Mouse (Mus musculus): Measurements from ENCODE around the gene Gjc2. TPM values are rescaled to one million over a fixed set of nuclear protein-coding genes. Genes with fewer than 3 reads are reported as not detected.

The Gjc2 gene
- polyA plus RNA-seq, 1 experiment from 2014 or later, result 0.52 TPM

DNA sequence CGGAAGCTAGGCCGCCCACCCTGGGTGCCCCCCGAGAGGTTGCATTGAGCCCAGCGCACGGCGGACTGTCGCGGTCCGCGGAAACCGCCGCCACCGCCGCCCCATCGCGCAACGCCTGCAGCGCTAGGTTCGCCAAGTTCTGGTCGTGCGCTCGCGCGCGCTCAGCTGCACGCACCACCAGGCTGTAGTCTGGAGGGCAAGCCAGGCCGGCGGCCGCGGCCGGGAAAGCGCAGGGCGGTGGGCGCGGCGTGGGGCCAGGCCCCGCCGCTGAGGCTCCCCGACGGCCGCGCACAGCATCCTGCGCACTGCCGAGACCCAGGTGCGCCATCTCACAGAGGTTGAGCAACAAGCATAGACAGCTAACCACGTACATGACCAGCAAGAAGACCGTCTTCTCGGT, 6.5 kb downstream of the Gjc2 start:
- WGBS, result 4% methylated on average over 48 of the region's 48 CpGs

DNA sequence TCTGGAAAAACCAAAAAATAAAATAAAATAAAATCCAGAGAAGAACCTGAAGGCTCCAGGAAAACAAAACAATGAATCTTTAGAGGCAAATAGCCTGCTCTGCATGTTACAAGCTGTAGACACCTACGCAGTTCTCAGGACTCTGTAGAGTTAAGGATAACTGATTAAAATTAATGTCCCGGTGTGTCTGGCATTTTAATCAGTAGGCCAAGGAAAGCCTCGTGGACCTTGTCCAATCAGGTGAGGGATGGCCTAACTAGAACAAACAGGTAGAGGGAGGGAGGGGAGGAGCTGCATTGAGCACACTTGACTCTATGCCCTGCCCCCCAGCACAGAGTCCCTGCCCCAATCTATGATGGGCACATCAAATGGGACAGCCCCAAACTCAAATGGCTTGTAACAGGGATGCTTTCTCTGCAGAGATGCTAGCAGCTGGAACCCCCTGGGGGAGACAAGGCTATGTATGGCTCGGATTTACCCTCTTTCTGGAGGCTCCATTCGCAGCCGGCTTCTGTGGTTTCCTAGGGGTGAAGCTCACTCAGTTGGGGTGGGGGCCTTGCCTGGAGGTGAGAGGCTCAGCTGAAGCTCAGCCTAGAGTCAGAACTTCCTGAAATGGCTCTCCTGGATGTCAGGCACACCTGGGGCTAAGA, 8.7 kb downstream of the Gjc2 start:
- Histone ChIP-seq H3K27me3 (peaks cover 65% of the 10 kb centered on the region), H3K9ac (no peak overlapping the region), H3K4me3 (replicated peaks) (no peak overlapping the region), H3K4me2 (replicated peaks) (no peak overlapping the region), H3K27ac (replicated peaks) (no peak overlapping the region), H3K4me1 (peaks cover 7% of the 10 kb centered on the region; the same call in 1 of the 2 replicates), H3K9me3 (replicated peaks) (no peaks in the 10 kb centered on the region), H3K36me3 (no peaks in the 10 kb centered on the region)
- ATAC-seq (ENCODE audit: insufficient number of reproducible peaks, low FRiP score, low TSS enrichment, low read depth), result no peak
- 46% methylated on average over 6 of the region's 6 CpGs for WGBS

More for the DNA sequence above, 6.5 kb downstream of the Gjc2 start:
- Histone ChIP-seq H3K4me2 (replicated peaks) (peak overlapping the region; percentile 28), H3K9ac (no peak overlapping the region), H3K4me1 (peaks cover 7% of the 10 kb centered on the region; the same call in 1 of the 2 replicates), H3K27ac (replicated peaks) (no peak overlapping the region), H3K36me3 (no peaks in the 10 kb centered on the region), H3K9me3 (replicated peaks) (no peaks in the 10 kb centered on the region), H3K4me3 (replicated peaks) (peak overlapping the region; percentile 27), H3K27me3 (peaks cover 71% of the 10 kb centered on the region)
- no peak for ATAC-seq (ENCODE audit: insufficient number of reproducible peaks, low FRiP score, low TSS enrichment, low read depth)

DNA sequence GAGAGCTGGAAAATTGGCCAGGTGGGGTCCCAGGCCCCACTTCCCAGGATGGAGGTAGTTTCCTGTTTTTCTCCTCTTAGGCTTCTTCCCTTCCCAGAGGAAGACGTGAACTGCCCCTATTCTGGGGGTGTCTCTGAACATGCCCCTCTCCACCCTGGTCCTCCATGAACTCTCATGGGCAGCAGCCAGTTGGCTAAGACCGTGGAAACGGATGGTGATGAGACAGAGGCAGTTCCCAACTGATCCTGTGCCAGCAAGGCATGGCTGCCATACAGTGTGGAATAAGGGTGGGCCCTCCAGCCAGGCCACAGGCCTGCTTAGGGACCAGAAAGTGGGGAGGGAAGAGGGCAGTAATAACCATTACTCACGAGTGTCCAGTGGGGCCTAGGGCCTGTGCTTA, 12.5 kb downstream of the Gjc2 start:
- Histone ChIP-seq H3K9ac (no peak overlapping the region), H3K4me3 (replicated peaks) (no peak overlapping the region), H3K9me3 (replicated peaks) (no peaks in the 10 kb centered on the region), H3K27ac (replicated peaks) (no peak overlapping the region), H3K4me2 (replicated peaks) (no peak overlapping the region), H3K36me3 (no peaks in the 10 kb centered on the region), H3K27me3 (peaks cover 28% of the 10 kb centered on the region), H3K4me1 (no peaks in the 10 kb centered on the region)
- WGBS, result 75% methylated on average over 4 of the region's 4 CpGs
- peak; percentile 11; the same call in 1 of the 2 replicates for ATAC-seq (ENCODE audit: insufficient number of reproducible peaks, low FRiP score, low TSS enrichment, low read depth)

DNA sequence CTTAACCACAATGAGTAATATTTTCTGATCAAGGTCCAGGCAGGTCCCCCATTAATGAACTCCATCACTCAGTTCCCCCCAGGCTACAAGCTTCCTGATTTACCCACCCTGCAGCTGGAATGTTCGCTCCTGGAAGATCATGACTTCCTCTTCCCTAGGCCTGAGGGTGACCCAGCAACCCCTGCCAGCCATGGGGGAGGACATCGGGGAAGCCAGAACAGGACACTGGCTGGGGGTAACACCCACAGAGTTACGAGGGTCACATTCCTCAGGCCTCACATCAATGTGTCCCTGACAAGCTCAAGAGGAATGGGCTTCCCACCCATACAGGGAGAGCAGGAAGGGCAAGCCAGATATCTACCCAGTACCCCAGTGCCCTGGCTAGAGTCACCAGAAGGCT, 13.2 kb downstream of the Gjc2 start:
- Histone ChIP-seq H3K9me3 (replicated peaks) (no peaks in the 10 kb centered on the region), H3K9ac (no peak overlapping the region), H3K4me2 (replicated peaks) (no peak overlapping the region), H3K4me3 (replicated peaks) (no peak overlapping the region), H3K27ac (replicated peaks) (no peak overlapping the region), H3K4me1 (no peaks in the 10 kb centered on the region), H3K36me3 (no peaks in the 10 kb centered on the region), H3K27me3 (peaks cover 20% of the 10 kb centered on the region)
- ATAC-seq (ENCODE audit: insufficient number of reproducible peaks, low FRiP score, low TSS enrichment, low read depth), result no peak
- 48% methylated on average over 3 of the region's 3 CpGs for WGBS

DNA sequence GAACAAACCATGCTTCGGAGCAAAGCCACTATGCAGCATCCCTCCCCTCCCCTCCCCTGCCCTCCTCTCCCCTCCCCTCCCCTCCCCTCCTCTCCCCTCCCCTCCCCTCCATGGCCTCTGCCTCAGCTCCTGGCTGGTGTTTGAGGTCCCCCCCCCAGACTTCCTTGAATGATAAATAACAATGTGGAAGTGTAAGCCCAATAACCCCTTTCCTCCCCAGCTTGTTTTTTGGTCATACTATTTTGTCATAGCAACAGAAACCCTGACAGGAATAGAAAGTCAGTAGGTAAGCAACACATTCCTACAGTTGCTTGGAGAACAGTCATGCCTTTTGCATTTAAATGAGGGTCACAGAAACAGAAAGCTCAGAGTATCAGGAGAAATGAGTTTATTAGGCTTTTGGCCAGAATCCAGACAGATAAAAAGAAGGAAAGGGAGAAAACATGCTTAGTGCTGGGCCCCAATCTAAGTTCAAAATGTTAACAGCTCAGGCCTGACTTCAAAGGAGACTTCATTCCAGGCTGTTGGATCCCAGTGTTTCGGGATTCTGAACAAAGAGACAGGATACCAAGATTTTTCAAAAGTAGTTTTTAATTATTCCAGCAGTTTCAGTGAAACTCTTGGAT, 17.3 kb downstream of the Gjc2 start:
- Histone ChIP-seq H3K4me2 (replicated peaks) (no peak overlapping the region), H3K9me3 (replicated peaks) (no peaks in the 10 kb centered on the region), H3K27me3 (no peaks in the 10 kb centered on the region), H3K4me1 (peaks cover 17% of the 10 kb centered on the region), H3K36me3 (no peaks in the 10 kb centered on the region), H3K27ac (replicated peaks) (no peak overlapping the region), H3K9ac (no peak overlapping the region), H3K4me3 (replicated peaks) (no peak overlapping the region)
- ATAC-seq (ENCODE audit: insufficient number of reproducible peaks, low FRiP score, low TSS enrichment, low read depth), result no peak
- WGBS, result 52% methylated on average over 2 of the region's 2 CpGs

DNA sequence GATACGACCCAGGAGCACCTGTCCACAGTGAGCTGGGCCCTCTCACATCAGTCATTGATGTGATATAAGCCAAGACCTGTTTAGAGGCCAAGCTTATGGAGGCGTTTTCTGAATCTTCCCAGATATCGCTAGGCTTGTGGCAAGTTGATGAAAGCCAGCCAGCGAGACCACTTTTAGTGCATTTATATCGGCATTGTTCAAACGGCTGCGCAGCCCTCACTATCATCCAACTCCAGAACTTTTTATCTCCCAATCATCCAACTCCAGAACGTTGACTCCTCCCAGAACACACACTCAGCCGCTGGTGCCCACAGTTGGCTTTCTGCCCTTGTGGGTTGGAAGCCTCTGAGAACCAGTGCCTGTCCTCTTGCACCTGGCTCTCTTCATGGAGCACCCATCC, 18.6 kb downstream of the Gjc2 start:
- WGBS, result 84% methylated on average over 9 of the region's 9 CpGs
- H3K4me3 ChIP-seq (replicated peaks), result peak overlapping the region; percentile 90; the same call in 1 of the 2 replicates
- H3K4me2 ChIP-seq (replicated peaks), result peak overlapping the region; percentile 67; the same call in 1 of the 2 replicates
- H3K36me3 ChIP-seq, result no peaks in the 10 kb centered on the region
- no peaks in the 10 kb centered on the region for H3K9me3 ChIP-seq (replicated peaks)
- H3K27ac ChIP-seq (replicated peaks), result no peak overlapping the region
- no peak overlapping the region for H3K9ac ChIP-seq
- H3K27me3 ChIP-seq, result no peaks in the 10 kb centered on the region
- no peak for ATAC-seq (ENCODE audit: insufficient number of reproducible peaks, low FRiP score, low TSS enrichment, low read depth)
- H3K4me1 ChIP-seq, result peaks cover 17% of the 10 kb centered on the region

DNA sequence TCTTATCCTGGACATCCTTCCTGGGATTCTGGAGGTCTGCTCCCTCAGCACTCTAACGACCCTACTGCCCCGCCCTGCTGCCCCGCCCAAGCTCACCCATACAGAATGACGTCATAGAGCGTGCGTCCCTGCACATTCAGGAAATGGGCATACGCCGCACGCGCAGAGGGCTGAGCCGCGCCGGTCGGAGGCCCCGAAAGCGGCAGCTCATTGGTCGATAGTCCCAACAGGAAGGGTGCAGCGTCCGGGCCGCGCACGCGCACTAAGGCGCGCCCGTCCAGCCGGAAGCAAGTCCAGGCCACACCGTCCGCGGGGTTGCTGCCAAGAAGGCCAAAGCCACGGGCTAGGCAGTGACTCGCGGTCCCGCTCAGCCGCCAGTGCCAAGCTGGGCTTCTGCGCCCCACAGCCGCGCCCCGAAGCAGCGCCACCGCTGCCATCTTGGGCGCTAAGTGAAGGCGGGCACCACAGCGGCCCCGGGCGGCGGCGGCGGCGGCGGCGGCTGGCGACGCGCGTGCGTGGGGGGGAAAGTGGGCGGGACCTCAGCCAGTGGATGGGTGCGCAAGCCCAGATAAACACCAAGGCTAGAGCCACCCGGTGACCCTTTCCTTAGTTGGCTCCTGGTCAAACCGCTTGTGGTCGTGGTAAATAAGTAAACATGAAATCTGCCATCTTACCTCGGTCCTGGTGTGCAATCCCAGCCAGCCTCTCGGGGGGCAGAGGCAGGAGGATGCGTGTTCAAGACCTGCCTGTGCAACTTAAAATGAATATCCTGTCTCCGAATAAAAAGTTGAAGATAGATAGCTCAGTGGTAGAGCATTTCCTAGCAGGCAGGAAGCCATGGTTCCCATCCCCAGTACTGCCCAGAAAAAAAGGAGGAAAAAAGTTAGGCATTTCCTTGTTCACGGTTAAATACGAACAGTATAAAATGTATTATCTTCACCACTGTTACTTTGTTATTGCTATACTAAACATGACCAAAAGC, 19.5 kb downstream of the Gjc2 start, which contains the start of gene Iba57:
Gene Iba57 (minus strand): TSS at position 485 of the 982 bp plus-strand sequence.
- WGBS, result 3% methylated on average over 54 of the region's 68 CpGs

DNA sequence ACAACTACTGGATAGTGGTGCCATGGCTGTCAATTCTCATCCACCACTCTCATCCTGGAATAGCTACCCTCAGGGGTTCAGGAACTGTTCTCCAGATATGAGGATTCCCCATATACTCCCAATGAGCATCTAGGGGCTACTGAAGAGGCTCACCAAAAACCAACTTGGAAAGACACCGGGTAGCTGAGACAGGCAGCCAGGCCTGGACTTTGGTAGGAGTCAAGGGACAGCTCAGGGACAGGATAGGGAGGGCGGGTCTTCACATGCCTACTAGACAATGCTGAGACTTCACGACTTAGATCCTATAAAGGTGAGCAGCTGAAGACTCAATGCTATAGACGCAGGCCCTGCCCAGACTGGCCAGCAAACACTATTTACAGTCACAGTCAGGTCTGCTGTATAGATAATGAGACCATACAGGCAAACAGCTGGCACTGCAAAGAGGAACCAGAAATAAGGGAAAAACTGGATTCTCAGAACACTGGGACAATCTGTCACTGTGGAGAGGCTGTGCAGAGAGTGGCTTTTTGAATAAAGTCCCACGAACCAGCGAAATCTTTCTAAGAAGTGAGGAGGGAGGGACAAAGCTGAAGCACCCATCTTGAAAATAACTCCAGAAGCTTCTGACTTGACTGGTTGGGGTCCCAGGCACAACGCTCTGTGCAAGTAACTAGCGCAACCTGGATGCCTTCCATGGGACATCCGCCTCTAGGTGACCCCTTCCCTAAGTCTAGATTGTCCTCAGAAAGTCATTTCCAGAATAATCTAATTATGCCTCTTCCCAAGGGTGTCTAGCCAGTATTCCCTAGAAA, 20.4 kb downstream of the Gjc2 start:
- Histone ChIP-seq H3K27ac (replicated peaks) (peak overlapping the region; percentile 100), H3K4me1 (peaks cover 17% of the 10 kb centered on the region), H3K27me3 (no peaks in the 10 kb centered on the region), H3K9ac (peak overlapping the region; percentile 26), H3K36me3 (peaks cover 9% of the 10 kb centered on the region), H3K4me3 (replicated peaks) (peak overlapping the region; percentile 90), H3K9me3 (replicated peaks) (no peaks in the 10 kb centered on the region), H3K4me2 (replicated peaks) (peak overlapping the region; percentile 67)
- WGBS, result 52% methylated on average over 9 of the region's 9 CpGs
- ATAC-seq (ENCODE audit: insufficient number of reproducible peaks, low FRiP score, low TSS enrichment, low read depth), result no peak

More for the DNA sequence above, 19.5 kb downstream of the Gjc2 start, which contains the start of gene Iba57:
- Histone ChIP-seq H3K4me3 (replicated peaks) (peak within 1 kb of the TSS; percentile 90), H3K9ac (peak within 1 kb of the TSS; percentile 89), H3K4me1 (peaks cover 17% of the 10 kb centered on the region), H3K27me3 (no peaks in the 10 kb centered on the region), H3K9me3 (replicated peaks) (no peaks in the 10 kb centered on the region), H3K4me2 (replicated peaks) (peak within 1 kb of the TSS; percentile 67), H3K27ac (replicated peaks) (peak within 1 kb of the TSS; percentile 100), H3K36me3 (no peaks in the 10 kb centered on the region)
- ATAC-seq (ENCODE audit: insufficient number of reproducible peaks, low FRiP score, low TSS enrichment, low read depth), result peak; percentile 98

DNA sequence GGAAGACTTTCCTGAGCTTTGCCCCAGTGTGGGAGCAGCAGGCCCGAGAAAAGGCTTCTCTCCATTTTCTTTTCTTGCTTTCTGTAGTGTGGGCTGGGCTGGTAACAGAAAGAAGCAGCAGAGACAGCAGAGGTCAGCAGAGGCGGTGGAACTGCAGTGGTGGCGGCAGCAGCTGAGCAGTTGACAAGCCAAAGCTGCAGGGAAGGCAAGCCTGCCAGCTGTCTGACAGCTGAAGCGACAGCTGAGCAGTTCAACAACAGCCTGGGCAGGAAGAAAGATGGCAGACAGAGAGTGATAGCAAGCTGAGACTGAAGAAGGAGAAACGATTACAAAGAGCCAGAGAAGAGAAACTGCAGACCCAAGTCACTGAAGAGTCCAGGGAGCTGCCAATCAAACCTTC, 21.6 kb downstream of the Gjc2 start:
- no peaks in the 10 kb centered on the region for H3K9me3 ChIP-seq (replicated peaks)
- H3K36me3 ChIP-seq, result peaks cover 17% of the 10 kb centered on the region
- WGBS, result 68% methylated on average over 5 of the region's 5 CpGs
- no peak overlapping the region for H3K9ac ChIP-seq
- ATAC-seq (ENCODE audit: insufficient number of reproducible peaks, low FRiP score, low TSS enrichment, low read depth), result no peak
- H3K27ac ChIP-seq (replicated peaks), result 0 out of 2 replicates have a peak overlapping the region, but pooled peaks have one; percentile 28
- peaks cover 17% of the 10 kb centered on the region for H3K4me1 ChIP-seq
- H3K27me3 ChIP-seq, result no peaks in the 10 kb centered on the region
- H3K4me3 ChIP-seq (replicated peaks), result no peak overlapping the region
- H3K4me2 ChIP-seq (replicated peaks), result no peak overlapping the region

DNA sequence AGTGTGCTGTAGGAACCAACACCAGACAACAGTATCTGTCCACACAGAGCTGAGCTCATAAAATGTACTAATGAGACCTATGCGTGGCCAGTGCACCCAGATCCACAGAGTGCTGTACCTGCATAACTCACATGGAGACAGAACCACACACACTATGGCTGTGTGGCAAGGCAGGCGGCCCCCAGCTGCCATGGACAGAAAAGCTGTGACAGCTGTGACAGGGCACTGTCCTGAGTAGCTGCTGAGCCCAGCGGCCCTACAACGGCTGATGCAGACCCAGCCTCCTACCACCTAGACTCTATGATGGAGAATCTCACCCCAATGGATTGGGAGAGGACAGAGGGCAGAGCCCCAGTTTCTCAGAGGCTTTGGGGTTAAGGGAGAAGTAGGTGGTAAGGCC, 23.5 kb downstream of the Gjc2 start:
- H3K36me3 ChIP-seq, result peaks cover 20% of the 10 kb centered on the region
- no peak overlapping the region for H3K27ac ChIP-seq (replicated peaks)
- H3K4me3 ChIP-seq (replicated peaks), result no peak overlapping the region
- no peaks in the 10 kb centered on the region for H3K9me3 ChIP-seq (replicated peaks)
- ATAC-seq (ENCODE audit: insufficient number of reproducible peaks, low FRiP score, low TSS enrichment, low read depth), result no peak
- no peak overlapping the region for H3K4me2 ChIP-seq (replicated peaks)
- H3K4me1 ChIP-seq, result peaks cover 17% of the 10 kb centered on the region
- WGBS, result 84% methylated on average over 4 of the region's 4 CpGs
- H3K9ac ChIP-seq, result no peak overlapping the region
- H3K27me3 ChIP-seq, result no peaks in the 10 kb centered on the region

Data from embryonic facial prominence, embryonic 15.5 days (tissue).